Mouse (Mus musculus): ENCODE measurements around the gene Tnfrsf1b. TPM values are rescaled to one million over a fixed set of nuclear protein-coding genes. Genes with fewer than 3 reads are reported as not detected.

Tnfrsf1b gene
- polyA plus RNA-seq (2015; fragmentation: Nextera tagmentation; extraction: Ambion mirVana) = 12.5 and 12.9 TPM in 2 replicates

- DNase-seq (ENCODE audit: low spot score) = peak; percentile 72
Observed at GRCm38 (mm10) chr4:145246173-145247011, at the start of gene Tnfrsf1b. TSS of gene Tnfrsf1b (minus strand) at chr4:145246870.

DNA sequence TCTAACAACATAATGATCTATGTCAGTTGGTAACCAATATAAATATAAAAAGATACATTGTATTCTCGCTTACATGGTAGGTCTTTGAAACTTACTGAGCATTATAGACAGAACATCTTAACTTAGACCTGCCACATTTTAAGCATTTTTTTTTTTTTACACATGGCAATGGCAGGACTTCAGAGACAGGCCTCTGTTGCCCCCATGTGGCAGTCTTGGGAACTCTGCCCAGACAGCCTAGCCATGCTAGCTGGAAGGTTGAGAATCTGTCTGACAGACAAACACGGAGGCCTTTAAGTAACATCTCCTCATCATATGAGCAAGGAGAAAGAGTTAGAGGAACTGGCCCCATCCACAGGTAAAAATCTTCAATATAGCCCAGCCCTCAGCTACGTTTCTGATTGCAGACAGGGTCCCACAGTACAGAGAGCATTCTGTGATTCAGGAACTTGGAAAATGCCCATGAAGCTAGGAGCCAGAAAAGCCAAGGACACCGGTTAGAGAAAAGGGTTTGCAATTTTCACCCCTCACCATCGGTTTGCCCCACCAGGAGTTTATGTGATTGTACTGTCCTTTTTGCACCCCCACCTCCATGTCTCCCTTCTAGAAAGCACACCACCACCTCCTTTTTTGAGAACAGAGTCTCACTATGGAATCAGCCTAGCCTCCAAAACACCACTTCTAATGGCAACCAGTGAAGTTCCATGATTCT is 49.1 kb upstream of the Tnfrsf1b start:
- peak; percentile 81 for DNase-seq (ENCODE audit: low spot score)

DNA sequence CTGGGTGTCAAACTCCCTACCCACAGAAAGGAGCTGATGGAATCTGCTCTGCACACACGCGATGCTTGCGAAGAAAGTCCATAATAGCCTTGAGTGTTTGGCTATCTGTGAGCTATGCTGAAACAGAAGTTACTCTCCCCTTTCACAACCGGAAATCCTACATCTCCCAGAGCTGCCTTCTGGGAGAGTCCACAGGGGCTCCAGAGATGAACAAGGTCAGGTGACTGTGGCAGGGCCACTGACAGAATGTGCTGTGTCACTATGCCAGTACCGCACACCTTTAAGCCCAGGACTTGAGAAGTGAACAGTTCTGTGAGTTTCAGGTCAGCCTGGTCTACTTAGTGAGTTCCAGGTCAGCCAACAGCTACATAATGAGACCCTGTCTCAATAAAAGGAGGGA is 47.9 kb upstream of the Tnfrsf1b start:
- no peak for DNase-seq (ENCODE audit: low spot score)

DNA sequence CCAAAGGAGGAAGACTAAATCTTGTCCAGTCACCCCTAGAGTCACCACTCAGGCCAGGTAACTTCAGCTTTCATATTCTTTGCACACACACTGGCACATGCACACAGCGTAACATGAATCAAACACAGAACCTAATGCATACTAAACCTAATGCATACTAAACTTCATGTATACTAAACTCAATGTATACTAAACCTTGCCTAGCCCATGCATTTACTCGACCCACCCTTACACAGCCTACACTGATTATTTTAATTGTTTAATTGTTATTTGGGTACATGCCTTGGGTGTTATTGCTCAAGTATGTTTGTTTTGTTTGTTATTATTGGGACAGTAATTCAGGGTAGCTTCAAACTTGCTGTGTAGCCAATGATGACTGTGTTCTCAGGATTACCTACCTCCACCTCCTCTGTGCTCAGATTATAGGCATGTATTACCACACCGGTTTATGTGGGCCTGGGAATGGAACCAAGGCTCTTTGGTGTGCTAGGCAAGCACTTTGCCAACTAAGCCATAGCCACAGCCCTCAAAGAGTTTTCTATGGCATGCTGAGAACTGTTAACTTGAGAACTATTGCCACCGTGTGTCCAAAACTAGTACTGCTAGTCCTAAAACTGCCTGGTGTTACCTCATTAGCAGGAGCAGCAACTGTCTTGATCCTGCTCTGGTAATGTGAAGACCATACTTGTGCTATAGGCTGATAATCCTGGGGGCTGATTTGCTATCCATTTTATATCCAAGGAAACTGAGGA is 39.9 kb upstream of the Tnfrsf1b start:
- peak; percentile 85 for DNase-seq (ENCODE audit: low spot score)

DNA sequence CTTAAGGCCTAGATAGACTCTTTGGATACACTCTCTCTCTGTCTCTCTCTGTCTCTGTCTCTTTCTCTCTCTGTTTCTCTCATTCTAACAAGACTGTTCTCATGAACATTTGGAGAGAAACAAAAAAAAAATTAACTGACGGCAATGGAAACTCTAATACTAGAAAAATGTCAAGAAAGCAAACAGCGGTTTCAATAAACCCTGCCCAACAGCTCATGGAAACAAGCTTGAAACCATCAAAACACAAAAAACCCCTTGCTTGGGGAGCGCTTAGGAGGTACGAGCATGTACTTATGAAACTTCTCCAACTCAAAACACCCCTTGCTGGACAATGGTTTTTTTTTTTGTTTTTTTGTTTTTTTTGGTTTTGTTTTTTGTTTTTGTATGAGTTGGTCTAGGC is 38.0 kb upstream of the Tnfrsf1b start:
- DNase-seq (ENCODE audit: low spot score) = no peak

DNA sequence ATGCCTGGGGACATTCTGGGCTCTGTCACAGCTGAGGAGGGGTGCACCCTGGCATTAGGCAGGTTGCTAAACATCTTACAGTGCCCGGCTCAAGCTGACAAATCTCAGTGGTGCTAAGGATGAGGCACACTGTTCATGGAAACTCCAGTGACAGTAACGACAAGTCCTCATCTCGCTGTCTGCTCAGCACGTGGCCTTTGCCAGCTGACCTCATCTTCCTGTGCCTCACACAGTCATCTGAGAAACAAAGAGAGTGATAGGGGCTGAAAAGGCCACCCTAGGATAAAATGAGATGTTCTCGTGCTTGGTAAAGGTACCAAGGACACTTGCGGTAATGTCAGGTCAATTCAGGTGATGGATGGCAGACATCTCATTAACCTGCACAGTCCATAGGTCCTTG is 36.8 kb upstream of the Tnfrsf1b start:
- no peak for DNase-seq (ENCODE audit: low spot score)

DNA sequence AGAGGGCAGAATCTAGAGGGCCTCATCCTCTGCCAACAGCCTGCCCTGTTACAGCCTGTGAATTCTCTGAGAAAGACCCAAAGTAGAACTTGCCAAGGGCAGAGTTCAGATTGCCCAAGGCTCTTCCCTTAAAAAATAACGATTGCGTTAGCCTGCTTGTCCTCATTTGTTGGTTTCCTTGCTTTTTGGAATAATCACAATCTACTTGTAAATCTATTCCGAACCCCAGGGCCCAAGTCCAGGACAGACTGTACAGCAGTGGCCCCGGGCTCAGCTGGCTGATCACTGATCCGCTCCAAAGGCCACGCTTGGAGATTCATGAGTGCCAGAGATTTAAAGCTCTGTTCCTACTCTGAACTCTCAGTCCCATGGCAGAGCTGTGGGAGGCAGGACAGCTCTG is 34.3 kb upstream of the Tnfrsf1b start:
- DNase-seq (ENCODE audit: low spot score) = no peak

DNA sequence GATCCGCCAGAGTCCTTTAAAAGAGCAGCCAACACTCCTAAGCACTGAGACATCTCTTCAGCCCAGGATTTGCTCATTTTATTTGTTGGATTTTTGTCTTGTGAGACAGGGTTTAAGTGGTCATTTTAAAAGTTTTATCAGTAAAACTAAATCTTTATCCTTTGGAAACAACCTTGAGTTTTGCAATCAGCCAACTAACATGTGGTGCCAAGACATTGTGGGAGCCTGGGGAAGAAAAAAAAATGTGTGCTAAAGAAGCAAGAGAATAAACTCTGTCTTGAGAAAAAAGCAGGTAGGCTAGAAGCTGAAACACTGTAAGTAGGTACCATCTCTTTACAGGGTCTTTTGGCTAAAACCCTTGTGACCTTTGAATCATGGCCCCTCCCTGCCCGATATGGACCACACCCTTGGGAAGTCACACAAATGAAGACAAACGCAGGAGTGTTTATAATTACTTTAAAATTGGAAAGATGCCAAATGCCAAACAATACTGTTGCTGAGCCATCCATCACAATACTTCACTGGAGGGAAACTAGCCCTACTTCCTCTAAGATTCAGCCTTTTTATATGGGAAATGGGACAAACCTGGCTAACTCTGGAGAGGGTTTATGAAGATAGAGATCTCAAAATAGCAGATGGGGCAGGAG is 32.2 kb upstream of the Tnfrsf1b start:
- DNase-seq (ENCODE audit: low spot score) = no peak

DNA sequence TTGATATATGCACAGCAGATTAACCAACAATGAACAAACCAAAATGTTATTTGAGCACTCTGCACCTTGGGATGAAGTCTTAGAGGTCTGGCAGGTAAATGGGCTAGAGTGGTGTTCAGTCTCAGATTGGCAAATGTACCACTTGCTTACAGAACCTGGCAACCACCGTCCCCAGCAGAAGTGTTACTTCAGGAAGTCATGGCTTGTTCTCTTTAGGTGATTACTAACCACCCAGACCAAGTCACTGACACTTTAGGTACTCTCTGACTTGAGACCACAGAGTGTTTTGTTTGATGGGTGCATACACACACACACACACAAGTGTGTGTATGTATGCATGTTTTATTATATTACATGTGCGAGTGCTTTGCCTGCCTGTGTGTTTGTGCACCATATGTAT is 31.6 kb upstream of the Tnfrsf1b start:
- no peak for DNase-seq (ENCODE audit: low spot score)

DNA sequence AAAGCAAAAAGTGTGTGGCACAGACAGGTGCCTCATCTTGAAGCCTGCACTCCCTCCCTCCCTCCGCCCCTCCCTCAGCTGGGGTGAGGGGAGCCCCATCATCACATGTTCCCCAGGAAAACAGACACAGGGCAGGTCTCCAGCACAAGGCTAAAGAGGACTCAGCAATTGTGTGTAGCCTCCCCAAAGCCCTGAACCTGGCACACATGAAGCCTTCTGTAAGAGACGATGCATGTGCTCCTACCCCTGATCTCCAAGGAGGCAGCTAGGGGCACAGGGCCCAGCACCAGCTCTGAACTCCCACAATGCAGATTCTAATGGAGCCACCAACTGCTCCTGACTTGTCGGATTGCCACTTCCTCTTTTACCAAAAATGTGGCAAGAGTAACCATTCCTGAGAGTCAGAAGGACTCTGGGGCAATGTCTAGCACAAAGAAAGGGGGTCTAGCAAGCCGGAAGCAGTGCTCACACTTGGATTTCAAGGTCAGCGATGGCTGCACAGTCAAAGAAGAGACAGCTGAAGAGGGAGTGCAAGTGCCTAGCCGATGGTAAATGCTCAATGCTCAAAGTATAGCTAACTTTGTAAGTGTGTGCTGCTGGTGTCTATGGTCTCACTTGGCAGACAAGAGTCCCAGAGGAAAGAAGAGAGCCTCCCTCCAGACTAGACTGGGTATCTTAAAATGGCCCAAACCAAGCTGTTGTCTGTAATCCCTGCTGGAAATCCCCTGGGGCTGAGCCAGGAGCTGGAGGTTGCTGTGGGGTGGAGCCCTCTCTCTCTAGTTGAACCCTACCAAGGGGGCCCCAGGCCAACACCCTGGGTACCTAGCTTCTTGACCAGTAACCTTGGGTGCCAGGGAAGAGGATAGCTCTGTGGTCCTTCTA is 29.9 kb upstream of the Tnfrsf1b start:
- peak; percentile 24 for DNase-seq (ENCODE audit: low spot score)

DNA sequence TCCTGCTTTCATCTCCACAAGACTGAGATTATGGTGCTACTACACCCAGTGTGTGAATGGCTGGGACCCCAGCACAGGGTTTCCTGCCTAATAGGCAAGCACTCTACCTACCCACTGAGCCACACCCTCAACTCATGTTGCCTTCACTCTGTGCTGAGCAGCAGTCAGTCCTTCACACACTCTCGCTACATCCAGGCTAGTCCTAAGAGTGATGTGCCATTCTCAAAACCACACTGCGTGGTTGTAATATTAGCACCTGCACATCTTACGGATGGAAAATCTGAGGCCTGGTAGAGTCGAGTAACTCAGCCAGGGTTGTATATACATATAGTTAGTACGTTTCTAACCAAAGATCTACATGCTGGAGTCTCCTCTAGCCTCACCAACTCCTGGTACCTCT is 28.2 kb upstream of the Tnfrsf1b start:
- no peak for DNase-seq (ENCODE audit: low spot score)

GRCm38 (mm10) chr4:145273923-145274322 is 27.3 kb upstream of the Tnfrsf1b start:
- DNase-seq (ENCODE audit: low spot score) = no peak

GRCm38 (mm10) chr4:145272763-145273162 is 26.1 kb upstream of the Tnfrsf1b start:
- no peak for DNase-seq (ENCODE audit: low spot score)

DNA sequence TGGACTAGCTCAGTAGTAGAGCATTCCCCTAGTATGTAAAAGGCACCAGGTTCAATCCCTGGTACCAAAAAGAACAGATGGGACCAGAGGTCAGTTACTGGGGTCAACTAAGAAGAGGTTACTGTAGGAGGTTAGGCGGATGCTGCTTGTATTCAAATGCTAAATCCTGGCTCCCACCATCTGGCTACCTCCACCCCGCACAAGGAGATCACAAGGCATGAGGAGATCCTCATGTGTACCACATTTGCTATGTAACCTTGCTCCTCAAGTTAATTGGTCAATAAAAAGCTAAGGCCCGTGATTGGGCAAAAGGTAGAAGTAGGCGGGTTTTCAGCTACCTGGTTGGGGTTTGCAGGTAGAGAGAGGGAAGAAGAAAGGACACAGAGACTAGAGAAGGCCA is 25.0 kb upstream of the Tnfrsf1b start:
- no peak for DNase-seq (ENCODE audit: low spot score)

- no peak for DNase-seq (ENCODE audit: low spot score)
Observed at GRCm38 (mm10) chr4:145270136-145270535, 23.5 kb upstream of the Tnfrsf1b start.

- peak; percentile 26 for DNase-seq (ENCODE audit: low spot score)
Observed at GRCm38 (mm10) chr4:145267631-145268110, 21.0 kb upstream of the Tnfrsf1b start.

DNA sequence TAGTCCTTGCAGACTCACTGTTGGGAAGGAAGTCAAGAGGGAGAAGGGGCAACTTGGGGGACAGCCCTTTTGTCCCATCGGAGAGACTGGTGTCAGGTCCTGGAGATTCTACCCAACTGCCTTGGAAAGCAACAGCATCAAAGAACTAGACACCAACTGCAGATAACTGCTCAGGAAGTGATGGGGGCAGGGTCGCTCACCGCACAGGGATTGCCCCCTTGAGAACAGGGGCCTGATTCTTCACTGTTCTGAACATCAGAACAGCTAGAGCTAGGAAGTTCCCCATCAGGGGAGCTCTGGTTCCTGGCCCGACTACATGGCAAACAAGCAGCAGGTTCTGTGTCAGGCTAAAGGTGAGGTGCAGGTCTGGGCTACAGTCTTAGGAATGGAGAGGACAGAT is 19.8 kb upstream of the Tnfrsf1b start:
- DNase-seq (ENCODE audit: low spot score) = peak; percentile 55

DNA sequence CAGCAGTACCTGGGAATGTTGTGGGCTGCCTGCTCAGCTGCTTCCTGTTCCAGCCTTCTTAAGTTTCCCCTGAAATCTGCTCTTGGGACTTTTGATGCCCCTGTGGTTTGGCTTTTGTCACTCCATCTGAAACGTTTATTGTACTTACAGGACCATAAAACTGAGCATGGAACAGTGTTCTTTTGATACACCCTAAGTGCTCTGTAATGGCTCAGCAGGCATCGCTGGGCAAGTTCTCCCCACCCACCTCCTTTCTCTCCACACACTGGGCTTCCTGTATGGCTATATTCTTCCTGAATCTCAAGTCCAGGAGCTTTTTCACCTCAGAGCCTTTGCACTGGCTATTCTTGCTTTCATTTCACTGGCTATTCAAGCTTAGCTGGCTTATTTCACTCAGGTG is 18.1 kb upstream of the Tnfrsf1b start:
- DNase-seq (ENCODE audit: low spot score) = no peak

DNA sequence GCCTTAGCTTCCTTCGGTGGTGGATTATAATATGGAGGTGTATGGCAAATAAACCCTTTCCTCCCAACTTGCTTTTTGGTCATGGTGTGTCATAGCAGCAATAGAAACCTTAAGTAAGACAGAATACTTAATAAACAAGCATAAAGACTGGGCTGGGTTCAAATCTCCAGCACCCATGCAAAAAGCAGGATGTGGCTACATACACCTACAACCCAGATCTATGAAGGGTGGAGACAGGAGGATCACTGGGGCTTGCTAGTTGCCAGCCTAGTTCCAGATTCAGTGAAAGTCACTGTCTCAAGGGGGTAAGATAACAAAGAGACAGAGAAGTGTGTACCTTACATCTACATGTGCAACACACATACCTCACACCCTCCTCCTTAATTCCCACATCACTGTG is 16.9 kb upstream of the Tnfrsf1b start:
- DNase-seq (ENCODE audit: low spot score) = no peak

DNA sequence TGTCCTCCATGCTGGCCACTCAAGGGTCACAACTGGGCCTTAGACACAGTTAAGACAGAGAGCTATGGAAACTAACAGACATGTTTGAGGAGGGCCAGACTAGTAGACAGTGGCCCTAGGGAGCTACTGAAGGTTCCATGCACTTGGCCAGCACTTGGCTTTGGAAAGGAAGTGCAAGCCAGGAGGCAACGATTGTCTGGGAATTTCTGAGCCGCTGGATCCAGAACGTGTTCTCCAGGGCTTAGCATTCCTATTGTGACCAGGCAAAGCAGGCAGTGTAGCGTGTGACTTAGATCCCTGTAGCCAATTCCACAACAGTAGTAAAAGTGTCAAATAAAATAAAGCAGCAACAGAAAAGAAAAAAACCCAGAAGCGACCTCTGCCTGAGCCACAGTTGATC is 14.1 kb upstream of the Tnfrsf1b start:
- no peak for DNase-seq (ENCODE audit: low spot score)

Data from thymus, postnatal 0 days (tissue).